Mouse (Mus musculus): ENCODE measurements around the gene Exosc9. TPM values are rescaled to one million over a fixed set of nuclear protein-coding genes. Genes with fewer than 3 reads are reported as not detected.
A peak's percentile ranks its signal among the peaks of the same experiment; 100 is the strongest.

Gene Exosc9
- total RNA-seq (2012; rRNA removed), result 27.3 and 39.7 TPM in 2 replicates

DNA sequence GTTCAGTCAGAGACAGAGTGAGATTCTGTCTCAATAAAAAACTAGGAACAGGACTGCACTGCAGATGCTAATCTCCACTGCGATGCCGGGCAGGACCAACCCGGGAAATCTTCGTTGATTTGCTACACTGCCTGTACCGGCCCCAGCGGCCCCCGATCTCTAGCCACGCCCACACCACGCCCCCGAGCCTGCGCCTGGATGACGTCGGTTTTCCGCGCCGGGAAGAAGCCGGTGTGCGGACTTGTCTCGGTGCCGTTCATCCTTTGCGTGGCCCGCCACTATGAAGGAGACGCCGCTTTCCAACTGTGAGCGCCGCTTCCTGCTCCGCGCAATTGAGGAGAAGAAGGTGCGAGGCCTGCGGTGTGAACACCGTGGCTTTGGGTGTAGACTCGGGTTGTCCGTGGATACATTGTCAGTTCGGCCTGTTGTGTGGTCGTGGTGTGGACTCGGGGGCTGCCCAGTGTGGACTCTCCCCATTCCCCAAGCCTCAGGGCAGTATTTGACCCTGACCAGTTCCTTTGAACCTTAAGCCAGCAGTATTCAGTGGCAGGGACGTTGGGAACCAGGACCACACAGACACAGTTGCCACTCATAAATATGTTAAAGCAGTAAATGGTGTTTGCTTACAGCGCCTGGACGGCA lies at the start of gene Exosc9:
TSS of gene Exosc9 (plus strand) at position 201 of the 642 bp plus-strand sequence.
- Histone ChIP-seq H3K9me3 (ENCODE audit: control insufficient read depth, insufficient read depth, low read depth, low read length) (no peaks in the 10 kb centered on the region), H3K4me1 (ENCODE audit: control insufficient read depth in 2 of 2, insufficient read depth in 2 of 2, low read length in 2 of 2, poor library complexity in 1 of 2) (peaks cover 0 to 3% of the 10 kb centered on the region in 2 experiments; a peak in 1 of 4 replicates), H3K27ac (ENCODE audit: insufficient read depth, low read depth, low read length, poor library complexity, severe bottlenecking) (no peak within 1 kb of the TSS), H3K36me3 (ENCODE audit: control insufficient read depth, insufficient read depth, low read length, poor library complexity, severe bottlenecking) (peaks cover 11% of the 10 kb centered on the region), H3K9ac (ENCODE audit: insufficient read depth, low read depth, low read length, poor library complexity, severe bottlenecking) (peak within 1 kb of the TSS; percentile 95), H3K4me3 (ENCODE audit: insufficient read depth in 1 of 2, low read depth in 1 of 2, low read length in 2 of 2, poor library complexity in 1 of 2, severe bottlenecking in 1 of 2) (peak within 1 kb of the TSS; percentile 88 to 91)
- peak; percentile 76 for DNase-seq (ENCODE audit: low read depth, low spot score)
- in situ Hi-C loops (cut with MboI; ENCODE audit: low sequenced_read_pairs in 2 of 2, unreplicated experiment in 2 of 2), result no loop called here
- TF ChIP-seq CHD2 (IDR thresholded peaks at IDR 0.05; ENCODE audit: low read depth, low read length) (no peak), HCFC1 (IDR thresholded peaks at IDR 0.05; ENCODE audit: borderline replicate concordance, insufficient read depth, low read length) (0 out of 2 replicates have a peak, but pooled peaks have one; percentile 66)

DNA sequence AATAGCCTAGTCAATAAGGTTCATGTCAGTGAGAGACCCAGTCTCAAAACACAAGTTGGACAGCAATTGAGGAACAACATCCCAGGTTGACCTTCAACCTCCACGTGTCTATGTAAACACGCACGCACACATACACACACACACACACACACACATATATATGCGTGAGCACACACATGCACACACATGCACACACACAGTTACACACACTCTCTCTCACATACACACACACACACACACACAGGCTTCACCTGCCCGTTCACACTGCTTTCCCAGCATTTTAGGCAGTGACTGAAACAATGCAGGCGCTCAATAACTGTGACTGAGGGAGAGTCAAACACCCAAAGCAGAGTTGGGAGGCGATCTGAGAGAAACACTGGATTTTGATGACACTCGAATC lies 47.1 kb upstream of the Exosc9 start:
- TF ChIP-seq ZC3H11A (IDR thresholded peaks at IDR 0.05; ENCODE audit: borderline replicate concordance, low read depth, low read length) (no peak), HCFC1 (IDR thresholded peaks at IDR 0.05; ENCODE audit: borderline replicate concordance, insufficient read depth, low read length) (no peak), ZNF384 (IDR thresholded peaks at IDR 0.05; ENCODE audit: low read depth, low read length) (no peak), CHD2 (IDR thresholded peaks at IDR 0.05; ENCODE audit: low read depth, low read length) (no peak)
- H3K9me3 ChIP-seq (ENCODE audit: control insufficient read depth, insufficient read depth, low read depth, low read length), result no peaks in the 10 kb centered on the region
- DNase-seq (ENCODE audit: low read depth, low spot score), result no peak
- no peak overlapping the region for H3K27ac ChIP-seq (ENCODE audit: insufficient read depth, low read depth, low read length, poor library complexity, severe bottlenecking)
- no peaks in the 10 kb centered on the region for H3K36me3 ChIP-seq (ENCODE audit: control insufficient read depth, insufficient read depth, low read length, poor library complexity, severe bottlenecking)
- in situ Hi-C loops (cut with MboI; ENCODE audit: low sequenced_read_pairs in 2 of 2, unreplicated experiment in 2 of 2), result no loop called here
- H3K9ac ChIP-seq (ENCODE audit: insufficient read depth, low read depth, low read length, poor library complexity, severe bottlenecking), result no peak overlapping the region
- H3K4me1 ChIP-seq (ENCODE audit: control insufficient read depth in 2 of 2, insufficient read depth in 2 of 2, low read length in 2 of 2, poor library complexity in 1 of 2), result no peaks in the 10 kb centered on the region
- H3K4me3 ChIP-seq (ENCODE audit: insufficient read depth in 1 of 2, low read depth in 1 of 2, low read length in 2 of 2, poor library complexity in 1 of 2, severe bottlenecking in 1 of 2), result no peak overlapping the region

DNA sequence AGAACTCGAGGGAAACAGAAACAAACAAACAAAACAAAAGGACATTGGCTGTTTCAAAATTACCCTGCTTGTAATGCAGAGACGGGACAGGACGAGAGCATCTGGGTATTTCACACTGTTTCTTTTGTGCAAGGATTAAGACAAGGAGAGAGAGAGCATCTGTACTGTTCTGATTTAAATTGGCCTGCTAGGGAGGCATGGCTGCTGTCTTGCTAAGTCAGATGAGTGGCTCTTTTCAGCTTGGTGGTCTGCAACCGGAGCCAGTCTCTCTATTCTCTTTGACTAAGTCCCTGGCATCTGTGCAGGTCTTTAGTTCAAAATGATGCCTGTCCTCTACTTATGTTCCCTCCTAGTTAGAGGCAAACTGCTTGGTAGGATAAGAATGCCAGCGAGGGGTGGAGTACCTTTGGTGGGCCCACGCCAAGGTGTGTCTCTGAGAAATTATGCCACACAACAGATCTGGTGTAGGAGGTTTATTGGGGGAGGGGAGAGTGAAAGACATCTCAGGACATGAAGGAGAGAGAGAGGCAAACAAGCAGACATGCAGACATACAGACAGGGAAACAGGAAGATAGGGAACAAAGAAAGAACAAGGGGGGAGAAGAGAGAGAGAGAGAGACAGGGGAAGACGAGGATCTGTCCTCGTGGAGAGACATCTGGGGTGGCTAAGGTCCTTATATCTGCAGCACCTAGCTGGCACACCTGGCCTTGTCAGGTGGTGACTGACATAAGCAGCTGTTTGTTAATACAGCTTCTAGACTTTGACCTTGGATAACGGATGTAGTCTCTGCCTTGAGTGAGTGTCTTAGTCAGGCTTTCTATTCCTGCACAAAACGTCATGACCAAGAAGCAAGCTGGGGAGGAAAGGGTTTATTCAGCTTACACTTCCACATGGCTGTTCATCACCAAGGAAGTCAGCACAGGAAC lies 46.3 kb upstream of the Exosc9 start:
- Histone ChIP-seq H3K27ac (ENCODE audit: insufficient read depth, low read depth, low read length, poor library complexity, severe bottlenecking) (no peak overlapping the region), H3K36me3 (ENCODE audit: control insufficient read depth, insufficient read depth, low read length, poor library complexity, severe bottlenecking) (no peaks in the 10 kb centered on the region), H3K9ac (ENCODE audit: insufficient read depth, low read depth, low read length, poor library complexity, severe bottlenecking) (no peak overlapping the region), H3K4me1 (ENCODE audit: control insufficient read depth in 2 of 2, insufficient read depth in 2 of 2, low read length in 2 of 2, poor library complexity in 1 of 2) (no peaks in the 10 kb centered on the region), H3K9me3 (ENCODE audit: control insufficient read depth, insufficient read depth, low read depth, low read length) (no peaks in the 10 kb centered on the region), H3K4me3 (ENCODE audit: insufficient read depth in 1 of 2, low read depth in 1 of 2, low read length in 2 of 2, poor library complexity in 1 of 2, severe bottlenecking in 1 of 2) (no peak overlapping the region)
- DNase-seq (ENCODE audit: low read depth, low spot score), result no peak
- TF ChIP-seq ZC3H11A (IDR thresholded peaks at IDR 0.05; ENCODE audit: borderline replicate concordance, low read depth, low read length) (no peak), ZNF384 (IDR thresholded peaks at IDR 0.05; ENCODE audit: low read depth, low read length) (no peak), MAFK (IDR thresholded peaks at IDR 0.05; ENCODE audit: insufficient read depth, low read depth, low read length) (no peak), HCFC1 (IDR thresholded peaks at IDR 0.05; ENCODE audit: borderline replicate concordance, insufficient read depth, low read length) (no peak)
- in situ Hi-C loops (cut with MboI; ENCODE audit: low sequenced_read_pairs in 2 of 2, unreplicated experiment in 2 of 2), result no loop called here

DNA sequence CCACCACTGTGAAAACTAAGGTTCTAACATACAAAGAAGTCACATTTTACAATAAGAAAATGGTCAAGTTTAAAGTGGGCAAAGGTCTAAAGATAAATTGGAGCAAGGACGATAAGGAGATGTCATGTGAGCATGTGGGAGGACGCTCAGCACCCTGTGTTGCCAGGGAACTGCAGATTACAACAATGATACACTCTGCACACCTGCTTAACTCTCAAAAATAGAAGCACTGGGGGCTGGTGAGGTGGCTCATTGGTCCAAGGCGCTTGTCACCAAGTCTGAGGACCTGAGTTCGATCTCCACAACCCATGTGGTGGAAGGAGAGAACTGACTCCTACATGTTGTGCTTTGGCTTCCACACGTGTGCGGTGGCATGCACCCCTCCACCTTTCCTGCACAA lies 40.9 kb upstream of the Exosc9 start:
- in situ Hi-C loops (cut with MboI; ENCODE audit: low sequenced_read_pairs in 2 of 2, unreplicated experiment in 2 of 2), result no loop called here
- Histone ChIP-seq H3K9me3 (ENCODE audit: control insufficient read depth, insufficient read depth, low read depth, low read length) (no peaks in the 10 kb centered on the region), H3K9ac (ENCODE audit: insufficient read depth, low read depth, low read length, poor library complexity, severe bottlenecking) (no peak overlapping the region), H3K27ac (ENCODE audit: insufficient read depth, low read depth, low read length, poor library complexity, severe bottlenecking) (no peak overlapping the region), H3K4me3 (ENCODE audit: insufficient read depth in 1 of 2, low read depth in 1 of 2, low read length in 2 of 2, poor library complexity in 1 of 2, severe bottlenecking in 1 of 2) (no peak overlapping the region), H3K4me1 (ENCODE audit: control insufficient read depth in 2 of 2, insufficient read depth in 2 of 2, low read length in 2 of 2, poor library complexity in 1 of 2) (no peaks in the 10 kb centered on the region), H3K36me3 (ENCODE audit: control insufficient read depth, insufficient read depth, low read length, poor library complexity, severe bottlenecking) (no peaks in the 10 kb centered on the region)
- DNase-seq (ENCODE audit: low read depth, low spot score), result no peak
- TF ChIP-seq CHD2 (IDR thresholded peaks at IDR 0.05; ENCODE audit: low read depth, low read length) (no peak), MAFK (IDR thresholded peaks at IDR 0.05; ENCODE audit: insufficient read depth, low read depth, low read length) (no peak), ZNF384 (IDR thresholded peaks at IDR 0.05; ENCODE audit: low read depth, low read length) (no peak), HCFC1 (IDR thresholded peaks at IDR 0.05; ENCODE audit: borderline replicate concordance, insufficient read depth, low read length) (no peak), ZC3H11A (IDR thresholded peaks at IDR 0.05; ENCODE audit: borderline replicate concordance, low read depth, low read length) (no peak)

Data from ES-E14 (cell line).